Mouse (Mus musculus) embryo, embryonic 11.5 days (tissue): ENCODE results near the gene Cpxcr1.

Source experiments
- DNase-seq: peaks from one replicate; pipeline ENCODE4 v3.0.0-alpha.2; 2012; ENCODE audit warnings: low read depth, low spot score

The Cpxcr1 gene

DNA sequence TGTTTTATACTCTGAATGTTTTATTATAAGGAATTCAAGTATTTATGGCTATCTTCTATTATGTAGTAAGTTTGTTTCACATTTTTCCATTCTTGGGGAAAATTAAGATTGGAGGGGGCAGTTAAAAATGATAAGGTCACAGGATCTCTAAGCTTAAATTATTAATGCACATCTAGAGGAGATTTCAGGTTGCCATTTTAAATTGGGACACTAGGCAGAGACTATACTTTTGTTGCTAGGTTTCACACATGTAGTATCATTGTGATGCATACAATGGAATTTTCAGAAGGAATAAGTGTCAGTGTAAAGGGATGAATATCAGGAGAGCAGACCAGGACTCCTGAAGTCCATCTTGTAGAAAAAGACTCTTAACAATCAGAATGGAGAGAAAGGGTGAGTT is at the start of gene Cpxcr1:
Gene Cpxcr1 (plus strand): TSS at position 301 of the 400 bp plus-strand sequence.
- DNase-seq = no peak
